ENCODE assay signal across 26 mouse cellular contexts in the genomic region with DNA sequence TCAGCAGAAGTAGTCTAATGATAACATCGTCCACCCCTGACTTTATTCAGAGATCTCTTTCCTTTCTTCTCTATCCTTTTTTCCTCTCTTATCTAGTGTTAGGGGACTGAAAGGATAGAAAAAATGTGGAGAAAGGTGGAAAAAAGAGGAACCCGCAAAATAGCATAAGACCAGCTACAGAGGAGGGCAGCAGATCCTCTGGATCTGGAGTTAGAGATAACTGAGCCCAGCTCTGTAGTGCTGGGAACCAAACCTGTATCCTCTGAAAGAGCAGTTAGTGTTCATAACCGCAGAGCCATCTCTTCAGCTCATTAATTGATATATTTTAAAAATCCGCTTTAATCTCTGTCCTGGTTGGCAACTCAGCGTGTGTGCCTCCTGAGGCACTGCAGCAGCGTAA.
"Had no signal": no experiment of that assay in that cellular context is flagged by ENCODE, and none has a peak within 500 bp of the region (broad histone marks: within the 10 kb centered on the region; RNA-seq: fewer than 3 reads in every experiment).

No protein-coding gene starts in this region.

- H3K9ac ChIP-seq: embryonic facial prominence, embryonic 12.5 days; embryonic facial prominence, embryonic 13.5 days; embryonic facial prominence, embryonic 15.5 days; forebrain, embryonic 12.5 days; forebrain, postnatal 0 days had no signal

- ATAC-seq: forebrain, embryonic 14.5 days; forebrain, postnatal 0 days had no signal

- H3K27ac ChIP-seq: embryonic facial prominence, embryonic 10.5 days; embryonic facial prominence, embryonic 12.5 days; embryonic facial prominence, embryonic 13.5 days; embryonic facial prominence, embryonic 15.5 days; forebrain, embryonic 12.5 days; gastrocnemius, adult 2 months; heart, adult 2 months; heart, embryonic 10.5 days had no signal

- H3K9me3 ChIP-seq: embryonic facial prominence, embryonic 10.5 days; embryonic facial prominence, embryonic 12.5 days; embryonic facial prominence, embryonic 13.5 days; embryonic facial prominence, embryonic 15.5 days; forebrain, embryonic 12.5 days; heart, embryonic 10.5 days had no signal

- H3K4me1 ChIP-seq: embryonic facial prominence, embryonic 10.5 days; embryonic facial prominence, embryonic 12.5 days; embryonic facial prominence, embryonic 13.5 days; embryonic facial prominence, embryonic 15.5 days; forebrain, embryonic 12.5 days; heart, embryonic 10.5 days had no signal

- H3K4me2 ChIP-seq: embryonic facial prominence, embryonic 12.5 days; embryonic facial prominence, embryonic 13.5 days; embryonic facial prominence, embryonic 15.5 days; forebrain, embryonic 12.5 days; heart, embryonic 11.5 days had no signal

- DNase-seq: cerebellum, adult 8-10 months; cerebellum, adult 9-10 months; cerebellum, adult 9-11 months; cerebellum, postnatal 10 days; cerebellum, postnatal 14 days; cerebellum, postnatal 25 days; cerebellum, postnatal 36 days; embryo, embryonic 11 days; forebrain, postnatal 0 days; gastrocnemius, adult 2 months; gastrocnemius, postnatal 10 days; gastrocnemius, postnatal 14 days; gastrocnemius, postnatal 25 days; gastrocnemius, postnatal 36 days; heart, adult 11 months; heart, adult 18-20 months; heart, adult 2 months had no signal

- H3K4me3 ChIP-seq: embryonic facial prominence, embryonic 10.5 days; embryonic facial prominence, embryonic 12.5 days; embryonic facial prominence, embryonic 13.5 days; embryonic facial prominence, embryonic 15.5 days; erythroblast, embryonic 14.5 days; forebrain, embryonic 12.5 days; gastrocnemius, adult 2 months; heart, adult 2 months; heart, embryonic 10.5 days had no signal

- H3K27me3 ChIP-seq: embryonic facial prominence, embryonic 12.5 days; embryonic facial prominence, embryonic 13.5 days; embryonic facial prominence, embryonic 15.5 days; forebrain, embryonic 12.5 days had no signal
